Mouse (Mus musculus) NIH3T3 (cell line): ENCODE data around the gene Pip4k2b.
"Not testable (repeated sequence)": the region's sequence is repeated elsewhere in the genome, so short reads cannot be mapped to it uniquely, and the experiment has no call there.

Experiments
- DNase-seq: peaks from one replicate; pipeline ENCODE4 v3.0.0-alpha.2; 2012; ENCODE audit warnings: low read depth

Pip4k2b gene

GRCm38 (mm10) chr11:97714784-97715760 is 29.4 kb downstream of the Pip4k2b start:
- peak; percentile 85 for DNase-seq

DNA sequence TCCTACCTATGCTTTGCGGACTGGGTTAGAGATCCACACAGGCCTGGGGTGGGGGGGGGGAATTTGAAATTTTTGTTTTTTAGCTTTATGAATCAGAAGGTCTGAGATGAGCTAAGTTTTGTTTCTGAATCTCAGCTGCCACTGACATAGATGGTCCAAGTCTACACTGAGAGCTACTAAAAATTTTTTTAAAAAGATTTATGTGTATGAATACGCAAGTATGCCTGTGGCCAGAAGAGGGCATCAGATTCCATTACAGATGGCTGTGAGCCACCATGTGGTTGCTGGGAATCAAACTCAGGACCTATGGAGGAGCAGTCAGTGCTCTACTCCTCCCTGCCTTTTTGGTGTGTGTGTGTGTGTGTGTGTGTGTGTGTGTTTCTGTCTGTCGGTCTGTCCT is 30.1 kb downstream of the Pip4k2b start:
- peak; percentile 35 for DNase-seq

- no peak for DNase-seq
Measured at GRCm38 (mm10) chr11:97713896-97714295, 30.6 kb downstream of the Pip4k2b start.

DNA sequence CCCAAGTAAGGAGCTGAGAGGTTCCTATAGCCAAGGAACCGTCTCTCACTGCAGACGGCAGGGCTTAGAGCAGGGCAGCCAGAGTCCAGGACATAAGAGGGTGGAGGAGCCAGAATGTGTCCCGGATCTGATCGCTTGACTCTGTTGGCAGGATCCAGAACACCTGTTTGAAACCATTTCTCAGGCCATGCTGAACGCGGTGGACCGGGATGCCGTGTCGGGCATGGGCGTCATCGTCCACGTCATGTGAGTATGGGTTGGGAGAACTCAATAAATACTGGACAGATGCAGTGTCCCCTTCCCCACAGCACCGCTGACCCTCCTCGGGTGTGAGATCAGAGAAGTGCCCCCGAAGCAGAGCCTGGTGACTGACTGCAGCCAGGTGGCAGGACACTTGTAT is 32.2 kb downstream of the Pip4k2b start:
- no peak for DNase-seq

GRCm38 (mm10) chr11:97711200-97711900 is 33.2 kb downstream of the Pip4k2b start:
- DNase-seq = no peak

DNA sequence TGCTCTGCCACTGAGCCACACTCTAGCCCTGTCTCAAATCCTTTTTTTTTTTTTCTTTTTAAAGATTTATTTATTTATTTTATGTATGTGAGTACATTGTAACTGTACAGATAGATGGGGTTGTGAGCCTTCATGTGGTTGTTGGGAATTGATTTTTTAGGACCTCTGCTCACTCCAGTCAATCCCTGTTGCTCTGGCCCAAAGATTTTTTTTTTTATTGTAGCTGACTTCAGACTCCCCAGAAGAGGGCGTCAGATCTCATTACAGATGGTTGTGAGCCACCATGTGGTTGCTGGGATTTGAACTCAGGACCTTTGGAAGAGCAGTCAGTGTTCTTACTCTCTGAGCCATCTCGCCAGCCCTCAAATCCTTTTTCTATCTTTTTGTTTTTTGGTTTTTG is 34.4 kb downstream of the Pip4k2b start:
- DNase-seq = not testable (repeated sequence)

DNA sequence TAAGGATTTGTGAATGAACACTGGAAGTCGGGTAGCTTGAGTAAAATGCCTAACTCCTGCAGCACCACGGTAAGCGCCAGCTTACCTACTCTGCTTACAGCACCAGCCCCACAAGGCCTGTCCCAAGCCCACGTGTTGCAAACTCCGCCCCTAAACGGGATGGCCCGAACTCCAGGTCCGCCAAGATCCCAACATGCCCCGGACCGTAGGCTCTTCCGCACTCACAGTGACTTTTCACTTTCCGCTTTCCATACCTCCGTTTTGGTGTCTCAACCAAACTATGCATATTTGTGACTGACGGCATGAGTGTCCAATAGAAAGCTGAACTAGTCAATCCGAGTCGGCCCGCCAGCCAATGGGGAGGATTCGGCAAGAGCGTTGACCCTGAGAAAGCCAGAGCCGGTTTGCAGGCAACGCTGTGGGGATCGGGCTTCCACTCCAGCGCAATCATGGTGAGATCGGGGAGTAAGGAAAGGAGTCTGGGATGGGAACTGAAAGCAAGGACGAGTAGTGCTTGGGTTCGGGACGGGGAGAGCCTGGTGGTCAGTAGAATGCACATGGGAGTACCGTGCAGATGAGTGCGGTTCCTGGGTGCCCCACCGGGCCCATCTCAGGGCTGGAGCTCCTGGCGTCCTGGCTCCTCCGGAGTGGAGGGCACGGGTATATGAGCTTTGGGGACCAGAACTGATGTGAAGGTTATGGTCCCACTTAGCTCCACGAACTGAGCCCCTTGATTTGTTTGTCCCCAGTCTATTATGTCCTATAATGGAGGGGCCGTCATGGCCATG is 41.3 kb downstream of the Pip4k2b start, which contains the start of gene Psmb3:
TSS of gene Psmb3 (plus strand) at position 361 of the 788 bp plus-strand sequence.
- peak; percentile 100 for DNase-seq

GRCm38 (mm10) chr11:97702393-97702745 is 42.1 kb downstream of the Pip4k2b start:
- peak; percentile 95 for DNase-seq

- DNase-seq = no peak
Measured at GRCm38 (mm10) chr11:97701581-97702392, 42.7 kb downstream of the Pip4k2b start.

- DNase-seq = peak; percentile 59
Measured at GRCm38 (mm10) chr11:97700746-97701580, 43.5 kb downstream of the Pip4k2b start.

DNA sequence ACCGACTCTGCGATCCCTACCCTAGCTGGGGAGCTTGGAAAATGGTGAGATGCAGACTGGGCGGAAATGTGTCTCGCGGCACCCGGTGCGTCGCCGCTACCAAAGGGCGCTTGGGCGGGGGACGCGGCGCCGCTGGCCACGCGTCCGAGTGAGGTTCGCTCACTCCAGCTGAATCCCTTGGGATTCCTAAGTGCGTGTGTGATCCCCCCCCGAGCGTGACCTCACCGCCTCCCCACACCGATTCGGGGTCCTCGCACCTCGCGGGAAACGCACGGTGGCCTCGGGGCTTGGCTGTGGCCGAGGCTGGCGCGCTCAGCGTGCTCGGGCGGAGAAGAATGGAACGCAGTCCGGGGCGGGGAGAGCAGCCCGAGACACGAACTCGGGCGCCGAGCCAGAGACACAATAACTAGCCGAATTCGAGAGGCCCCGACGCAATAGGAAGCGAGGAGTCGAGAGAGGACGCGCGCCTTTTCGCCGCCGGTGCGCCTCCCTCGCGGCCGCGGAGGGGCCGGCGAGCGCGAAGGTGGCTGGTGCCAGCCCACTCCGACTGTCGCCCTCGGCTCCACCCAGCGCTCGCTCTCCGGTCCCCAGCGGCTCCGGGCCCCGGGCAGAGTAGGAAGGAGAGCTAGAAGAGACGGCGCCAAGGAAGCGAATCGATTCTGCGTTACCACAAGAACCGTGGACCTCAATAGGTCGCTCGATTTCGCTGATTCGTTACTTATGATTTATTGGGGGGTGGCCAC is 44.3 kb downstream of the Pip4k2b start, which contains the start of gene Pcgf2:
TSS of gene Pcgf2 (minus strand) at position 495 of the 743 bp plus-strand sequence.
- DNase-seq = peak; percentile 97

- DNase-seq = peak; percentile 95
Measured at GRCm38 (mm10) chr11:97699626-97700002, 44.9 kb downstream of the Pip4k2b start.

- DNase-seq = peak; percentile 86
Measured at GRCm38 (mm10) chr11:97698741-97699611, 45.5 kb downstream of the Pip4k2b start.

DNA sequence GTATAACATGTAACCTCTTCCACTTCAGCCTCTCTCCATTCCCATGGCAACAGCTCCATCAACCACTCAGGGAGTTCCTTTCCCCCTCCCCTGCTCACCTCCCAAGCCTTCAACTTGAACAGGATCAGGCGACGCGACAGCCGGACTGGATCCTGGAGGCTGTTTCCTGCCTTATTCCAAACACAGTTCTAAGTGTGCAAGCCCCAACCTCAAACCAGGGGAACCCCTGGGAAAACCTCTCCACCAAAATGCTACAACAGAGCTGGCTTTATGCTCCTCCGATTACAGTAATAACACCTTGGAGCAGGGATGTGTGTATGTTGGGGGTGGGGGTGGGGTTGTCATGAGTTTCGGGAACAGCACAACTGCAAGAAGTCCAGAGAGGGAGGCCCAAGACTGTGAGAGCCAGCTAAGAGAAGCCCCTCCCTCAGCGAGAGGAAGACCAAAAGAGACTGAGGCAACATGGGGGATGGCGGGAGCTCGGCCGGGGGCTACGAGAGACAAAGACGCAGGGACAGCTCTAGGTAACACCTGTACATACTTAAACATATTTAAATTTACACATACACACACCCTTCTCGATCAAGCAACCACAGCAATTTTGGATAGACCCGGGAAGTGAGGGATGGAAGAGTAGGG is 46.5 kb downstream of the Pip4k2b start:
- DNase-seq = peak; percentile 18

DNA sequence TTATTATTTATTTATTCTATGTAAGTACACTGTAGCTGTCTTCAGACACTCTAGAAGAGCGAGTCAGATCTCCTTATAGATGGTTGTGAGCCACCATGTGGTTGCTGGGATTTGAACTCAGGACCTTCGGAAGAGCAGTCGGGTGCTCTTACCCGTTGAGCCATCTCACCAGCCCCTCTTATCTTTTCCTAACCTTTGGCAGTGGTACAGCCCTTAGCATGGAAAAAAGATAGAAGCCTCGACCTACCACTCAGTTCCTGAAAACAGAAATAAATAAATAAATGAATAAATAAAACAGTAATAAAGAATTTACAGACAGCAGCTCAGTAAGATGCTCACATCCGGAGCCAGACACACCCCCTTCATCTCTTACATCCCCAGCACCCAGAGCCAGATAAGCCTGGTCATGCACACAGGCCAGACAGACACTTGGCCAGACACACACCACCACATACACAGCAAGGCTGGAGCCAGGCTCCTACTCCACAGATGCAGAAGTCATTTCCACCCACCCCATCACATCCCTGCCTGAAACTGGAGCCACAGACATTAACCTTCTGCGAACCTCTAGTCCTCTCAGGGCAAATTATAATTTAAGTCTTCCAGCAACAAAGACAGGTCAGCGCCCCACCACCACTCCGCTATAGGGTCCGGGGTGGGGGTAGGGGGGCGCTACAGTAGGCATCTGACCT is 47.2 kb downstream of the Pip4k2b start:
- no peak for DNase-seq

GRCm38 (mm10) chr11:97696669-97697068 is 47.8 kb downstream of the Pip4k2b start:
- no peak for DNase-seq

DNA sequence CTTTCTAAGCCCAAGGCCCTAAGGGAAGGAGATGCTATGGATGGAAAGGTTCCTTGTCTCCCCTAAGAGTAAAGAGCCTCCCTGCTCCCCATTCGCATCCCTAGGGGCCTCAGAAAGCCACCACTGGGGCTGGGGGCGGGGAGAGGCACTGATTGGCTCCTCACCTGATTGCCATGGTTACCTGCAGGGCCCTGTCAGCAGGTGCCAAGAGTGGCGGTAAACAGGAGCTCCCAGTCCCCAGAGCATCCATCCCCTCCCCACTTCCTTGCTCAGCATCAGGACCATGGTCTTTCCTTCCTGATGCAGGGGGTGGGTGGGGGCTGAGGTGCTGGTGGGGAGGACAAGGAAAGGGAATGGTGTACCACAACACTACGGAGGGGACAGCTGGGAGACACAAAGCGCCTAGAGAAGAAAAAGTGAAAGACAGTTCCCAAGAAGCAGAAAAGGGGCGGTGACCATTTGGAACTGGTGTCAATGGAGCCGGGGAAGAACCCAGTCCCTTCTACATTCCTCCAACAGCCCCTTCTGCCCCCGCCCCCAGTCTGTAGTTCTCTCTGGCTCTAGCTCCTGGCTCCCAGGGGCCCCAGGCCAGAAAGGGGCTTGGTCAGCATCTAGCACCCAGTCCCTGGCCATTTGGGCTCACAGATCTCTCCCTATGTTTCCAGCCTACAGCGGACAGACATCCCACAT is 48.6 kb downstream of the Pip4k2b start:
- DNase-seq = no peak
